In genomic region chr13:65006760-65007159, GRCm38 (mm10) we compare ENCODE assay signal across 39 mouse cellular contexts. TPM values are rescaled to one million over a fixed set of nuclear protein-coding genes. Genes with fewer than 3 reads are reported as not detected.
"Had no signal": no experiment of that assay in that cellular context is flagged by ENCODE, and none has a peak within 500 bp of the region (broad histone marks: within the 10 kb centered on the region; RNA-seq: fewer than 3 reads in every experiment).

No protein-coding gene starts in this region.

- H3K36me3 ChIP-seq: embryonic facial prominence, embryonic 10.5 days; embryonic facial prominence, embryonic 12.5 days; embryonic facial prominence, embryonic 13.5 days; embryonic facial prominence, embryonic 15.5 days; forebrain, embryonic 10.5 days; forebrain, embryonic 12.5 days; forebrain, embryonic 15.5 days; heart, embryonic 10.5 days had no signal

- H3K4me3 ChIP-seq: embryonic facial prominence, embryonic 10.5 days; embryonic facial prominence, embryonic 12.5 days; embryonic facial prominence, embryonic 13.5 days; embryonic facial prominence, embryonic 15.5 days; erythroblast, embryonic 14.5 days; forebrain, embryonic 10.5 days; forebrain, embryonic 12.5 days; forebrain, embryonic 13.5 days; forebrain, embryonic 15.5 days; gastrocnemius, adult 2 months; heart, adult 2 months; heart, embryonic 10.5 days had no signal

- DNase-seq: cerebellum, postnatal 10 days; cerebellum, postnatal 14 days; cerebellum, postnatal 25 days; cerebellum, postnatal 36 days; embryo, embryonic 11 days; forebrain, postnatal 0 days; gastrocnemius, adult 2 months; gastrocnemius, postnatal 10 days; gastrocnemius, postnatal 14 days; gastrocnemius, postnatal 25 days; gastrocnemius, postnatal 36 days; heart, adult 11 months; heart, adult 18-20 months; heart, adult 2 months had no signal

- H3K4me1 ChIP-seq: embryonic facial prominence, embryonic 10.5 days; embryonic facial prominence, embryonic 12.5 days; embryonic facial prominence, embryonic 13.5 days; embryonic facial prominence, embryonic 15.5 days; forebrain, embryonic 10.5 days; forebrain, embryonic 12.5 days; forebrain, embryonic 13.5 days; forebrain, embryonic 15.5 days; heart, embryonic 10.5 days had no signal

- H3K9me3 ChIP-seq: embryonic facial prominence, embryonic 10.5 days; embryonic facial prominence, embryonic 12.5 days; embryonic facial prominence, embryonic 13.5 days; embryonic facial prominence, embryonic 15.5 days; forebrain, embryonic 10.5 days; forebrain, embryonic 12.5 days; forebrain, embryonic 13.5 days; forebrain, embryonic 15.5 days; heart, embryonic 10.5 days had no signal

- H3K27ac ChIP-seq: embryonic facial prominence, embryonic 10.5 days; embryonic facial prominence, embryonic 12.5 days; embryonic facial prominence, embryonic 13.5 days; embryonic facial prominence, embryonic 15.5 days; forebrain, embryonic 10.5 days; forebrain, embryonic 12.5 days; forebrain, embryonic 13.5 days; forebrain, embryonic 15.5 days; gastrocnemius, adult 2 months; heart, adult 2 months; heart, embryonic 10.5 days had no signal

- H3K27me3 ChIP-seq: embryonic facial prominence, embryonic 12.5 days; embryonic facial prominence, embryonic 13.5 days; embryonic facial prominence, embryonic 15.5 days; forebrain, embryonic 12.5 days; forebrain, embryonic 13.5 days; forebrain, embryonic 15.5 days had no signal

- H3K9ac ChIP-seq: embryonic facial prominence, embryonic 12.5 days; embryonic facial prominence, embryonic 13.5 days; embryonic facial prominence, embryonic 15.5 days; forebrain, embryonic 12.5 days; forebrain, embryonic 13.5 days; forebrain, embryonic 15.5 days; forebrain, postnatal 0 days had no signal

RNA-seq across cellular contexts. Expression of gene Spata31d1c, which starts 26.1 kb away (rescaled TPM):
- total RNA-seq: common myeloid progenitor, adult 5-6 weeks; forebrain, postnatal 0 days; gastrocnemius, adult 18-20 months; gastrocnemius, adult 2 months; gastrocnemius, adult 8-10 months; gastrocnemius, postnatal 10 days; gastrocnemius, postnatal 14 days; gastrocnemius, postnatal 25 days; gastrocnemius, postnatal 36 days; gastrocnemius, postnatal 4 days; granulocyte monocyte progenitor cell, adult 5-6 weeks; heart, adult 18-20 months; heart, adult 2 months; heart, adult 8-10 months had no signal
- polyA plus RNA-seq: cortical plate, adult 2 months; embryonic facial prominence, embryonic 10.5 days; embryonic facial prominence, embryonic 11.5 days; embryonic facial prominence, embryonic 12.5 days; embryonic facial prominence, embryonic 13.5 days; embryonic facial prominence, embryonic 14.5 days; embryonic facial prominence, embryonic 15.5 days; erythroblast, embryonic 14.5 days; forebrain, embryonic 10.5 days; forebrain, embryonic 11.5 days; forebrain, embryonic 12.5 days; forebrain, embryonic 13.5 days; forebrain, embryonic 14.5 days; forebrain, embryonic 15.5 days; forebrain, embryonic 16.5 days; forebrain, postnatal 0 days; frontal cortex, adult 2 months; gonadal fat pad, adult 2 months; heart, adult 2 months; heart, embryonic 10.5 days; heart, embryonic 11.5 days had no signal

RNA-seq across cellular contexts. Expression of gene Prss47, which starts 45.8 kb away (rescaled TPM):
- total RNA-seq: common myeloid progenitor, adult 5-6 weeks; forebrain, postnatal 0 days; gastrocnemius, adult 18-20 months; gastrocnemius, adult 2 months; gastrocnemius, adult 8-10 months; gastrocnemius, postnatal 10 days; gastrocnemius, postnatal 14 days; gastrocnemius, postnatal 25 days; gastrocnemius, postnatal 36 days; gastrocnemius, postnatal 4 days; granulocyte monocyte progenitor cell, adult 5-6 weeks; heart, adult 18-20 months; heart, adult 2 months; heart, adult 8-10 months had no signal
- polyA plus RNA-seq: cortical plate, adult 2 months; embryonic facial prominence, embryonic 10.5 days; embryonic facial prominence, embryonic 11.5 days; embryonic facial prominence, embryonic 12.5 days; embryonic facial prominence, embryonic 13.5 days; embryonic facial prominence, embryonic 14.5 days; embryonic facial prominence, embryonic 15.5 days; erythroblast, embryonic 14.5 days; forebrain, embryonic 10.5 days; forebrain, embryonic 11.5 days; forebrain, embryonic 12.5 days; forebrain, embryonic 13.5 days; forebrain, embryonic 14.5 days; forebrain, embryonic 15.5 days; forebrain, embryonic 16.5 days; forebrain, postnatal 0 days; frontal cortex, adult 2 months; gonadal fat pad, adult 2 months; heart, adult 2 months; heart, embryonic 10.5 days; heart, embryonic 11.5 days had no signal
